ENCODE assay signal across 17 mouse cellular contexts in the genomic region with DNA sequence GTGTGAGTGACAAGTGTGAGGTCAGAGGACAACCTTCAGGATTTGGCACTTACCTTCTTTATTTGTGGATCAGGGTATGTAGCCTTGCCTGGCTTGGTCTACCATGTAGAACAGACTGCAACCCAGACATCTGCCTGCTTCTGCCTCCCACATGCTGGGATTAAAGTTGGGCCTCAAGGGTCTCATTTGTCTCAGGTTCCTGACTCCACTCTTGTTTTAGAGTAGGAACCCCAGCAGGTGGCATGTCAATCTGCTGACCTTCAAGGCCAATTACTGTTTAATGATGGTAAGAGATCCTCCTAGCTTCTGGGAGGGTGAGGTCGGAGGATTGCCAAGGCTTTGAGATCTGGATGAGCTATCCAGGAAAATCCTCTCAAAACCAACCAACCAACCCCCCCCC. TPM values are rescaled to one million over a fixed set of nuclear protein-coding genes. Genes with fewer than 3 reads are reported as not detected.
DNase-seq lines count a peak whose midpoint lies in the region; ATAC-seq and TF ChIP-seq lines count a peak whose summit lies in the region.
"Had no signal": no experiment of that assay in that cellular context is flagged by ENCODE, and none has a peak within 500 bp of the region (broad histone marks: within the 10 kb centered on the region; RNA-seq: fewer than 3 reads in every experiment).

No protein-coding gene starts in this region.

- peak; percentile 6 for DNase-seq in embryo, embryonic 10 days (ENCODE audit: low spot score)
- no peak for DNase-seq in embryo, embryonic 10.5 days (ENCODE audit: low spot score)
- no peak for DNase-seq in hindbrain, postnatal 0 days (ENCODE audit: low spot score)
- peak; percentile 24 for DNase-seq in retina, postnatal 1 day
- DNase-seq in retina, embryonic 14.5 days (ENCODE audit: low spot score): no peak
- DNase-seq in kidney, adult 9 months: no peak
- DNase-seq: adrenal gland, adult 8-10 months; cerebellum, adult 11 months; cerebellum, postnatal 36 days; gastrocnemius, postnatal 25 days; lung, postnatal 10 days; thymus, postnatal 36 days had no signal

- no peak overlapping the region for H3K4me3 ChIP-seq in hindbrain, postnatal 0 days (ENCODE audit: low read length)
- no peak overlapping the region for H3K4me3 ChIP-seq in hindbrain, embryonic 12.5 days

- no peak for ATAC-seq in hindbrain, postnatal 0 days
- no peak for ATAC-seq in hindbrain, embryonic 12.5 days (ENCODE audit: low FRiP score)
- ATAC-seq: forebrain, embryonic 14.5 days; intestine, postnatal 0 days had no signal

- no peaks in the 10 kb centered on the region for H3K36me3 ChIP-seq in hindbrain, postnatal 0 days (ENCODE audit: insufficient read depth, low read length)
- no peaks in the 10 kb centered on the region for H3K36me3 ChIP-seq in hindbrain, embryonic 12.5 days

- TF ChIP-seq CTCF in hindbrain, postnatal 0 days (IDR thresholded peaks at IDR 0.05; ENCODE audit: low read depth): no peak

- WGBS in hindbrain, postnatal 0 days: 89% methylated on average over 1 of the region's 1 CpGs
- WGBS in hindbrain, embryonic 12.5 days: 45% methylated on average over 1 of the region's 1 CpGs

- H3K4me1 ChIP-seq in hindbrain, postnatal 0 days (ENCODE audit: insufficient read depth, low read length): 0 out of 2 replicates have a peak, but pooled peaks cover 6% of the 10 kb centered on the region
- peaks cover 22% of the 10 kb centered on the region for H3K4me1 ChIP-seq in hindbrain, embryonic 12.5 days

- H3K27ac ChIP-seq in hindbrain, postnatal 0 days: no peak overlapping the region
- H3K27ac ChIP-seq in hindbrain, embryonic 12.5 days: no peak overlapping the region
- H3K27ac ChIP-seq: limb, embryonic 13.5 days; liver, embryonic 14.5 days had no signal

- H3K4me2 ChIP-seq in hindbrain, postnatal 0 days (ENCODE audit: low read depth, low read length): peak overlapping the region; percentile 84; the same call in 1 of the 2 replicates
- no peak overlapping the region for H3K4me2 ChIP-seq in hindbrain, embryonic 12.5 days (replicated peaks)

- no peaks in the 10 kb centered on the region for H3K9me3 ChIP-seq in hindbrain, postnatal 0 days (ENCODE audit: low read length)
- no peaks in the 10 kb centered on the region for H3K9me3 ChIP-seq in hindbrain, embryonic 12.5 days (replicated peaks)
- H3K9me3 ChIP-seq: limb, embryonic 13.5 days had no signal

- H3K27me3 ChIP-seq in hindbrain, postnatal 0 days (ENCODE audit: insufficient read depth, low read length): no peaks in the 10 kb centered on the region
- H3K27me3 ChIP-seq in hindbrain, embryonic 12.5 days: no peaks in the 10 kb centered on the region
- H3K27me3 ChIP-seq: limb, embryonic 13.5 days had no signal

- no peak overlapping the region for H3K9ac ChIP-seq in hindbrain, postnatal 0 days (replicated peaks; ENCODE audit: low read length)
- H3K9ac ChIP-seq in hindbrain, embryonic 12.5 days: no peak overlapping the region
- H3K9ac ChIP-seq: limb, embryonic 13.5 days; liver, embryonic 14.5 days had no signal

RNA-seq across cellular contexts. Expression of a gene that starts 2.5 kb away (rescaled TPM):
- total RNA-seq in hindbrain, postnatal 0 days (2014; rRNA removed): 33.1 and 50.3 TPM in 2 replicates
- polyA plus RNA-seq in hindbrain, postnatal 0 days (2015; fragmentation: Nextera tagmentation; extraction: Ambion mirVana): 9.7 and 12.8 TPM in 2 replicates
- polyA plus RNA-seq in hindbrain, embryonic 12.5 days (2016; fragmentation: Nextera tagmentation; extraction: Ambion mirVana): 33.3 and 34.4 TPM in 2 replicates

Comparison
In these comparisons a context has a peak if more than half of its experiments do, and no peak if none do; other contexts are left out.
1. DNase-seq: peak in embryo, embryonic 10 days (single experiment) and retina, postnatal 1 day (single experiment); none in embryo, embryonic 10.5 days (single experiment), hindbrain, postnatal 0 days (single experiment), retina, embryonic 14.5 days (single experiment) and kidney, adult 9 months (single experiment).